7 mouse cellular contexts compared by ENCODE assay signal in genomic region chr3:89316833-89317232, GRCm38 (mm10). TPM values are rescaled to one million over a fixed set of nuclear protein-coding genes. Genes with fewer than 3 reads are reported as not detected.
A peak's percentile ranks its signal among the peaks of the same experiment; 100 is the strongest.
DNase-seq lines count a peak whose midpoint lies in the region; ATAC-seq lines count a peak whose summit lies in the region.

No protein-coding gene starts in this region.

- ATAC-seq in intestine, embryonic 15.5 days = peak; percentile 48
- peak; percentile 33 for ATAC-seq in midbrain, embryonic 11.5 days (ENCODE audit: low FRiP score)

- no peaks in the 10 kb centered on the region for H3K36me3 ChIP-seq in intestine, embryonic 15.5 days
- no peaks in the 10 kb centered on the region for H3K36me3 ChIP-seq in midbrain, embryonic 11.5 days (ENCODE audit: control insufficient read depth, insufficient read depth, low read length)

- H3K27me3 ChIP-seq in intestine, embryonic 15.5 days (replicated peaks) = peaks cover 37% of the 10 kb centered on the region
- H3K27me3 ChIP-seq in midbrain, embryonic 11.5 days (ENCODE audit: control insufficient read depth, insufficient read depth, low read length) = peaks cover 58% of the 10 kb centered on the region

- H3K4me1 ChIP-seq in intestine, embryonic 15.5 days (replicated peaks) = peaks cover 58% of the 10 kb centered on the region
- H3K4me1 ChIP-seq in midbrain, embryonic 11.5 days (ENCODE audit: control insufficient read depth, insufficient read depth, low read length) = peaks cover 48% of the 10 kb centered on the region

- H3K4me3 ChIP-seq in intestine, embryonic 15.5 days (replicated peaks) = no peak overlapping the region
- H3K4me3 ChIP-seq in midbrain, embryonic 11.5 days (ENCODE audit: low read depth, low read length) = no peak overlapping the region

- 0 out of 2 replicates have a peak overlapping the region, but pooled peaks have one; percentile 8 for H3K9ac ChIP-seq in intestine, embryonic 15.5 days
- no peak overlapping the region for H3K9ac ChIP-seq in midbrain, embryonic 11.5 days (ENCODE audit: low read length)

- 0% methylated on average over 4 of the region's 4 CpGs for WGBS in intestine, embryonic 15.5 days
- WGBS in midbrain, embryonic 11.5 days = 0% methylated on average over 4 of the region's 4 CpGs

- H3K27ac ChIP-seq in intestine, embryonic 15.5 days = peak overlapping the region; percentile 17; the same call in 1 of the 2 replicates
- no peak overlapping the region for H3K27ac ChIP-seq in midbrain, embryonic 11.5 days (ENCODE audit: low read depth, low read length)

- peak overlapping the region; percentile 61 for H3K4me2 ChIP-seq in intestine, embryonic 15.5 days (replicated peaks)
- H3K4me2 ChIP-seq in midbrain, embryonic 11.5 days = peak overlapping the region; percentile 17; the same call in 1 of the 2 replicates

- peak; percentile 90 for DNase-seq in adrenal gland, postnatal 10 days
- DNase-seq in embryo, embryonic 11.5 days (ENCODE audit: low read depth, low spot score) = peak; percentile 87
- peak; percentile 53 to 78 for DNase-seq in gastrocnemius, postnatal 4 days (ENCODE audit: low spot score in 2 of 2)
- peak; percentile 93 to 94 for DNase-seq in left cerebral cortex, postnatal 14 days (ENCODE audit: low spot score in 2 of 2)
- peak; percentile 99 for DNase-seq in midbrain, embryonic 11.5 days (ENCODE audit: low spot score, missing footprints)
- peak; percentile 80 for DNase-seq in right cerebral cortex, postnatal 4 days

- intact Hi-C loops in left cerebral cortex, postnatal 14 days (cut with DNase I) = loop anchor here (1.0 to 5.0 kb wide), 2 partner anchors 23 to 35 kb away; no protein-coding TSS in a partner anchor

- no peaks in the 10 kb centered on the region for H3K9me3 ChIP-seq in intestine, embryonic 15.5 days
- H3K9me3 ChIP-seq in midbrain, embryonic 11.5 days (ENCODE audit: control insufficient read depth, low read length) = no peaks in the 10 kb centered on the region

RNA-seq across cellular contexts. Expression of gene Efna3, which starts 5.9 kb away (rescaled TPM):
- under 1 TPM; 0.51 to 0.73 TPM for total RNA-seq in adrenal gland, postnatal 10 days (2021)
- not detected for total RNA-seq in gastrocnemius, postnatal 4 days (2021)
- polyA plus RNA-seq in intestine, embryonic 15.5 days (2015; fragmentation: Nextera tagmentation; extraction: Ambion mirVana) = 9.0 and 9.2 TPM in 2 replicates
- 10 to 100 TPM; 48.5 to 49.6 TPM for total RNA-seq in left cerebral cortex, postnatal 14 days (2021)
- polyA plus RNA-seq in midbrain, embryonic 11.5 days (2014; fragmentation: Nextera tagmentation; extraction: Ambion mirVana) = 4.6 and 6.4 TPM in 2 replicates

RNA-seq across cellular contexts. Expression of gene Efna4, which starts 21.0 kb away (rescaled TPM):
- 1 to 10 TPM; 1.7 to 2.2 TPM for total RNA-seq in adrenal gland, postnatal 10 days (2021)
- 1 to 10 TPM; 2.6 to 2.8 TPM for total RNA-seq in gastrocnemius, postnatal 4 days (2021)
- polyA plus RNA-seq in intestine, embryonic 15.5 days (2015; fragmentation: Nextera tagmentation; extraction: Ambion mirVana) = 16.9 and 18.1 TPM in 2 replicates
- total RNA-seq in left cerebral cortex, postnatal 14 days (2021) = under 1 TPM; 0.29 to 0.61 TPM
- 15.3 and 17.5 TPM in 2 replicates for polyA plus RNA-seq in midbrain, embryonic 11.5 days (2014; fragmentation: Nextera tagmentation; extraction: Ambion mirVana)

RNA-seq across cellular contexts. Expression of gene Adam15, which starts 33.0 kb away (rescaled TPM):
- total RNA-seq in adrenal gland, postnatal 10 days (2021) = 10 to 100 TPM; 62.8 to 68.9 TPM
- 10 to 100 TPM; 54.6 to 55.8 TPM for total RNA-seq in gastrocnemius, postnatal 4 days (2021)
- 45.5 and 49.5 TPM in 2 replicates for polyA plus RNA-seq in intestine, embryonic 15.5 days (2015; fragmentation: Nextera tagmentation; extraction: Ambion mirVana)
- 10 to 100 TPM; 95.0 TPM for total RNA-seq in left cerebral cortex, postnatal 14 days (2021)
- polyA plus RNA-seq in midbrain, embryonic 11.5 days (2014; fragmentation: Nextera tagmentation; extraction: Ambion mirVana) = 17.0 and 18.7 TPM in 2 replicates

RNA-seq across cellular contexts. Expression of gene Efna1, which starts 35.9 kb away (rescaled TPM):
- 10 to 100 TPM; 25.0 to 34.3 TPM for total RNA-seq in adrenal gland, postnatal 10 days (2021)
- 10 to 100 TPM; 20.4 to 21.8 TPM for total RNA-seq in gastrocnemius, postnatal 4 days (2021)
- polyA plus RNA-seq in intestine, embryonic 15.5 days (2015; fragmentation: Nextera tagmentation; extraction: Ambion mirVana) = 57.9 and 58.5 TPM in 2 replicates
- total RNA-seq in left cerebral cortex, postnatal 14 days (2021) = 1 to 10 TPM; 4.0 to 5.9 TPM
- 12.2 and 12.5 TPM in 2 replicates for polyA plus RNA-seq in midbrain, embryonic 11.5 days (2014; fragmentation: Nextera tagmentation; extraction: Ambion mirVana)

RNA-seq across cellular contexts. Expression of gene Dcst2, which starts 44.9 kb away (rescaled TPM):
- total RNA-seq in adrenal gland, postnatal 10 days (2021) = under 1 TPM; 0.48 to 0.82 TPM
- under 1 TPM; 0.12 to 0.16 TPM for total RNA-seq in gastrocnemius, postnatal 4 days (2021)
- polyA plus RNA-seq in intestine, embryonic 15.5 days (2015; fragmentation: Nextera tagmentation; extraction: Ambion mirVana) = 1.4 and 1.5 TPM in 2 replicates
- under 1 TPM; 0.34 to 0.35 TPM for total RNA-seq in left cerebral cortex, postnatal 14 days (2021)
- polyA plus RNA-seq in midbrain, embryonic 11.5 days (2014; fragmentation: Nextera tagmentation; extraction: Ambion mirVana) = 0.33 TPM in 1 of 2 replicates, not detected in the other

Comparison
In these comparisons a context has a peak if more than half of its experiments do, and no peak if none do; other contexts are left out.
1. RNA of gene Efna3, which starts 5.9 kb away (total RNA-seq): 48.5 to 49.6 TPM in left cerebral cortex, postnatal 14 days; 0.51 to 0.73 TPM in adrenal gland, postnatal 10 days and not detected in gastrocnemius, postnatal 4 days; every median in the first group is over 10 times any median in the second.
2. Peak in every context shown above with its lines, with median percentiles within 50 percentile points of each other: DNase-seq.